Mouse (Mus musculus) urinary bladder, adult 18-20 months (tissue): Measurements from ENCODE around the gene Cgnl1.

ENCODE experiments used
- DNase-seq, 2 experiments: peaks; one replicate each; pipeline ENCODE4 v3.0.0; 2022; ENCODE audit warnings: low spot score in 2 of 2, mixed read lengths in 2 of 2

Cgnl1 gene

DNA sequence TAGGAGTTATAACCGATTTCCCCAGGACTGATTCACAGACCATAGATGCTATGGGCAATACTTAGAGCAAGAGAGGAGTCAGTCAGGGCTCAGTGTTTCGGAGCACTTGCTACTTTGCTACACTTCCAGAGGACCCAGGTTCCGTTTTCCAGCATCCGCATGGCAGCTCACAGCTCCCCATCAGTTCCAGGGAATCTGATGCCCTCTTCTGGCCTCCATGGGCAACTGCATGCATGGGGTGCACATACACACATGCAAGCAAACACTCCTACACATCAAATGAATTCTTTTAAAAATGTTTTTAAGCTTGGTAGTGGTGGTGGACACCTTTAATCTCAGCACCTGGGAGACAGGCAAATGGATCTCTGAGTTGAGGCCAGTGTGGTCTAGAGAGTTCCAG, 98.9 kb downstream of the Cgnl1 start:
- no peak for DNase-seq

- no peak for DNase-seq
Observed at GRCm38 (mm10) chr9:71670677-71671076, 100.7 kb downstream of the Cgnl1 start.

GRCm38 (mm10) chr9:71667616-71668015, 103.8 kb downstream of the Cgnl1 start:
- peak in 1 of 2 experiments; percentile 56 for DNase-seq

DNA sequence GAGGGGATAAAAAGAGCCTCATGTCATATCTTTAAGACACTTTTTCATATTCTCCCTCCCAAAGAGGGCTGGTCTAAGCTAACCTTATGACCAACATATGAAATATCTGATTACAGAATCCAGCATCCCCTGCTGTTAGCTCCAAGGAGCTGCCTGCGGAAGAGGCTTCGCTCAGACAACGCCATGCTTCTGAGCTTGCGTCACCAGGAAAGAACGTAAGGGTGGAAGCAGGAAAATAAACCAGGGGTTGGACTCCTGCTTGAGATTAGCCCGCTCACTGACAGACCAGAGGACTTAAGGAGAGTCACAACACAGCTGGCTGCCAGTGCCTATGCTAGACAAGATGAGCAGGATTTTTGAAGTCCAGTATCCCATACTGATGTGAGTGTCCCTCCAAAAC, 105.0 kb downstream of the Cgnl1 start:
- peak in 1 of 2 experiments; percentile 18 for DNase-seq

GRCm38 (mm10) chr9:71665493-71665892, 105.9 kb downstream of the Cgnl1 start:
- DNase-seq, result peak in 1 of 2 experiments; percentile 18

GRCm38 (mm10) chr9:71664855-71665254, 106.5 kb downstream of the Cgnl1 start:
- DNase-seq, result no peak

- DNase-seq, result no peak
Observed at GRCm38 (mm10) chr9:71663421-71664217, 107.8 kb downstream of the Cgnl1 start.

GRCm38 (mm10) chr9:71660540-71660939, 110.9 kb downstream of the Cgnl1 start:
- DNase-seq, result no peak

- no peak for DNase-seq
Observed at GRCm38 (mm10) chr9:71659681-71660080, 111.7 kb downstream of the Cgnl1 start.

GRCm38 (mm10) chr9:71657199-71657598, 114.2 kb downstream of the Cgnl1 start:
- no peak for DNase-seq

DNA sequence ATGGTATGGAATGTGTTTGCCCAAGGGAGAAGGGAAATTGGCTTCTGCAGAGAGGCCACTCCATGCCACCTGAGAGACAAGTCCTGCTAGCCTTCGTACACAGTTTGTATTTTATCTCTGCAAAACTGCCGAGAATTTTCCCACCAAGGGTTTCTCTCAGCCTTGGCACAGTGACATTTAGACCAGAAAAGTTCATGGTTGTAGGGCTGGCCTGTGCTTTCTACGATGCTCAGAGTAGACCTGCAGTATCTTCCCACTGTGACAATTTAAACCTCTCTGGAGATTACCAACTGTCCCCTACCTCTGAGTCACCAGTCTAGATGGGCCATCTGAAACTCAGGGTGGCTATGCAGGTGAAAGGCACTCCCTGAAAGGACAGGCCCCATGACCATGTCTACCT, 116.5 kb downstream of the Cgnl1 start:
- no peak for DNase-seq

DNA sequence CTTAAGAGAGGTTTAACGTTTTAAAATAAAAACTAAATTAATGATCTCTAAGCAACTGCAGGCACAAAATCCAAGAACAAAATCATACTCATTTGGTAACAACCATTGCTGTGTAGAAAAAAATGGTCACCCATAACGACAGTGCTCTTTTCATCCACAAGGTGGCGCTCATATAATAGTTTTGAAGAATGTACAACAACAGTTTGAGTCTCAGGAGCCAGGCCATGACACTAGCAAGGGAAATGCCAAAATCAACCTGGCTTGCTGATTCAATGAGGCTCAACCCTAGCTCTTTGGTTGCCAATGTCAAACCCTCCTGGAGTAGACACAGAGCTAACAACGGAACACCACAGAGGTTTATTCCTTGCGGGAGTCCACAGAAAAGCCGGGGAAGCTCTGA, 125.3 kb downstream of the Cgnl1 start:
- peak in 1 of 2 experiments; percentile 61 for DNase-seq

- DNase-seq, result no peak
Observed at GRCm38 (mm10) chr9:71643611-71644010, 127.8 kb downstream of the Cgnl1 start.

- DNase-seq, result no peak
Observed at GRCm38 (mm10) chr9:71642270-71642669, 129.1 kb downstream of the Cgnl1 start.

DNA sequence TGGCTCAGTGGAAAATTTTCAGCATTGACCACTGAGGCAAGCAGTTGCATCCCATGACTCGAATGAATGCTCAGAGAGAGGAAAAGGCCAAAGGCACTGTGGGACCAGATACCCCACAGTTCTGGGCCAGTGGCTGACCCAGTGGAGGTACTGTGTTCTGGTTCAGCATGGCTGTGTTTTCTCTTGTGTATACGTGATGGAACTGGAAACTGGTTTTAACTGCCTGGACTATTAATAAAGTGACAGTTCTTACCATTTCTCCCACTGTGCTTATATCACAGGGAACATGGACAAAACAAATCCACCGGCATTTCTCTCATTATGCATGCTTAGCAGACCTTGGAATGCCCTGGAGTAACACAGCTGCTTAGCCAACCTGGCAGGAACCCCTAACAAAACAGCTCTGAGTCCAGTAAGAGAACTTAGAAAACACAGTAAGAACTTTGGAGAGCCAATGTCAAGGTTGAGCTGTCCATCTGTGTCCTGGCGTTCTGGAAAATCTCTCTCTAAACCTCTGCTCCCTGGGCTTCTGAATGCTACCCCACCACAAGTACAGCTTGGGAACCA, 131.0 kb downstream of the Cgnl1 start:
- no peak for DNase-seq

DNA sequence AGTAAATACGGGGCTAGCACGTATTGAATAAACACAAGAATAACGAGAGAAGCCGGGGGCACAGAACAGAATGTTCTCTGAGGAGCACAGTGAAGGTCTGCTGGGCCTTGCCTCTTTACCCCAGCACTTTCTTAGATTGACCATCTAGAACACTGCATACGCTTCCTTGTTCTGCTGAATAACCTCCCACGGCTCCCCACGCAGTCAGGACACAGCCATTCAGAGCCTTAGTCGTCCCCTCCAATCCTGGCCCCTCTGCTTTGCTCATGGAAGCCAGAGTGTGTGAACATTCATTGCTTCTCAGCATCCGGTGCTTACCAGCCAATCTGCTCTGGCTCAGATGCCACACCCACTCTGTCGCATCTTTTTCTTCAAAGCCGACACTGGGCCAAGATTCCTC, 133.2 kb downstream of the Cgnl1 start:
- no peak for DNase-seq

GRCm38 (mm10) chr9:71636854-71637253, 134.5 kb downstream of the Cgnl1 start:
- DNase-seq, result no peak

- DNase-seq, result no peak
Observed at GRCm38 (mm10) chr9:71635627-71636026, 135.8 kb downstream of the Cgnl1 start.

DNA sequence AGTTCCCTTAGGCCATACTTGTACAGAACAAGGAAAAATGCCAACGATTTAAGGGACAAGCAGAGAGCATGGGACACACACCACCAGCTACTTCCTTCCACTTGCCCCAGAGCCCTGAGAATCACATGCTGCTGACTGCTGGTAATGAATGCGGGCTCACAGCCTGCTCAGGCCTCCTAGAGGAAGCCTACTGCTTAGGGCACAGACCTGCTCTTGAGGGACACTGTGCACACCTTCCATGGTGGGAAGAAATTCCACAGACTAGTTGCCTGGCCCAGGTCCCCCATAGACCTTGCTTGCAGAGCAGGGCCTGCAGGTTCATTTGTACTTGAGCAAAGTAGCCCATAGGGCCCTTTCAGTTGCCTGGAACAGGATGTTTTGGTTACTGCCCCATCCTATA, 136.5 kb downstream of the Cgnl1 start:
- no peak for DNase-seq

GRCm38 (mm10) chr9:71628921-71629320, 142.5 kb downstream of the Cgnl1 start:
- no peak for DNase-seq

DNA sequence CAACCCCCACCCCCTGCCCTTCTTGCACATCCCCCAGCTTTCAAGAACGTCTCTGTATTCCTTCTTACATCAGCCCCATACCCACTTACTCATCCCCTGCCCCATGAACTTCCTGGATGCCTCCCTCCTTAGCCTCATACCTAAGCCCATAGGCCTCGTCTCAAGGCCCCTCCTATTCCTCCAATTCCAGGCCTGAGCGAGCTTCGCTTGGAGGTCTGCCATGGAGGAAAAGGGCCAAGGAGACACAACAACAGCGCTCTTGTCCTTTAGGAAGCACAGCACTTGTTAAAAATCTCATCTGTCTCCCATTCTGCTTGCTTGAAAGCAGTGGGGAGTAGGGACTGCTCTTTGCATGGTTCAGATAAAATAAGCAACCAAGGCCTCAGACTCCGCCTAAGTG, 143.1 kb downstream of the Cgnl1 start:
- DNase-seq, result no peak

DNA sequence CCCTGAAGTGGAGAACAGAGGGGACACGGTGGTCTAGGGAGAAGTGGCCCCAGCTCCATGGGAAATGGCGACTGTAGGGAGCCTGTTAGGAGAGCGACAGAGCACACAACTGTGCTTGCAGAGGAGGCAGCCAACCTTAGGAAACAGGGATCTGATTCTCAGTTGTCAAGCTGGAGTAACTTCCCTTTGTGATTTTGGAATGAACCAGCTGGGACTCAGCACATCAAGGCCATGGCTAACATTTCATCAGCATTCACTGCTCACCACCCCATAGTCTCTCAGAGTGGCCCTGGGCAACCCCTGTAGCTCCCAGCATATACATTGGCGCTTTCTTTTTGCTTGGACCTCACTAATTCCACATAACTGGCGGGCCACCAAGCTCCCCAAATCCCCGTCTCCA, 145.4 kb downstream of the Cgnl1 start:
- no peak for DNase-seq

- peak; percentile 27 to 38 for DNase-seq
Observed at GRCm38 (mm10) chr9:71624793-71625495, 146.5 kb downstream of the Cgnl1 start.
